Mouse (Mus musculus): Measurements from ENCODE around the gene Fes. TPM values are rescaled to one million over a fixed set of nuclear protein-coding genes. Genes with fewer than 3 reads are reported as not detected.

The Fes gene
- polyA plus RNA-seq, 1 experiment = 0.82 TPM

GRCm38 (mm10) chr7:80331433-80331832 is 56.3 kb downstream of the Fes start:
- Histone ChIP-seq H3K27me3 (ENCODE audit: control insufficient read depth, insufficient read depth, insufficient read length) (no peaks in the 10 kb centered on the region), H3ac (ENCODE audit: control insufficient read depth, insufficient read length, low read depth) (no peak overlapping the region), H3K79me2 (ENCODE audit: control insufficient read depth, insufficient read depth) (no peaks in the 10 kb centered on the region), H3K79me3 (ENCODE audit: low read depth) (no peaks in the 10 kb centered on the region), H3K36me3 (ENCODE audit: control insufficient read depth, insufficient read depth) (peaks cover 45% of the 10 kb centered on the region), H3K4me3 (ENCODE audit: insufficient read depth, poor library complexity, severe bottlenecking) (no peak overlapping the region)
- no peak for TF ChIP-seq MYOG (IDR thresholded peaks at IDR 0.05; ENCODE audit: control insufficient read depth, extremely low read depth, insufficient read length)
- TF ChIP-seq CTCF (IDR thresholded peaks at IDR 0.05; ENCODE audit: control insufficient read depth, insufficient read depth, insufficient read length) = no peak
- no peak for TF ChIP-seq CEBPB (IDR thresholded peaks at IDR 0.05; ENCODE audit: low read depth)
- no peak for TF ChIP-seq USF1 (IDR thresholded peaks at IDR 0.05; ENCODE audit: low read depth)
- no peak for TF ChIP-seq FOSL1 (IDR thresholded peaks at IDR 0.05; ENCODE audit: insufficient read depth, low read length, poor library complexity, severe bottlenecking)
- TF ChIP-seq MYOD1 (IDR thresholded peaks at IDR 0.05; ENCODE audit: control insufficient read depth, insufficient read length, low read depth) = no peak
- TF ChIP-seq MAX (IDR thresholded peaks at IDR 0.05) = no peak

- H3K79me3 ChIP-seq (ENCODE audit: low read depth) = no peaks in the 10 kb centered on the region
- H3K27me3 ChIP-seq (ENCODE audit: control insufficient read depth, insufficient read depth, insufficient read length) = no peaks in the 10 kb centered on the region
- TF ChIP-seq CEBPB (IDR thresholded peaks at IDR 0.05; ENCODE audit: low read depth) (no peak), CTCF (IDR thresholded peaks at IDR 0.05; ENCODE audit: control insufficient read depth, insufficient read depth, insufficient read length) (no peak), MYOD1 (IDR thresholded peaks at IDR 0.05; ENCODE audit: control insufficient read depth, insufficient read length, low read depth) (no peak), MYOG (IDR thresholded peaks at IDR 0.05; ENCODE audit: control insufficient read depth, extremely low read depth, insufficient read length) (no peak), MAX (IDR thresholded peaks at IDR 0.05) (no peak), FOSL1 (IDR thresholded peaks at IDR 0.05; ENCODE audit: insufficient read depth, low read length, poor library complexity, severe bottlenecking) (no peak), USF1 (IDR thresholded peaks at IDR 0.05; ENCODE audit: low read depth) (no peak)
- peaks cover 44% of the 10 kb centered on the region for H3K36me3 ChIP-seq (ENCODE audit: control insufficient read depth, insufficient read depth)
- H3K4me3 ChIP-seq (ENCODE audit: insufficient read depth, poor library complexity, severe bottlenecking) = no peak overlapping the region
- H3ac ChIP-seq (ENCODE audit: control insufficient read depth, insufficient read length, low read depth) = no peak overlapping the region
- H3K79me2 ChIP-seq (ENCODE audit: control insufficient read depth, insufficient read depth) = no peaks in the 10 kb centered on the region
These were observed 57.5 kb downstream of the Fes start for GRCm38 (mm10) chr7:80330278-80330677.

Other genes with a start within 250 kb of the Fes start
- gene Sema4b, start 201.1 kb downstream of the Fes start, polyA plus RNA-seq (2012; fragmentation: generic; extraction: Trizol) = 19.8 TPM
- 131 TPM for gene Cib1, start 155.1 kb downstream of the Fes start, polyA plus RNA-seq (2012; fragmentation: generic; extraction: Trizol)
- 1.2 TPM for gene Gdpgp1, start 155.1 kb downstream of the Fes start, polyA plus RNA-seq (2012; fragmentation: generic; extraction: Trizol)
- not detected for gene Ttll13, start 141.6 kb downstream of the Fes start, polyA plus RNA-seq (2012; fragmentation: generic; extraction: Trizol)
- 31.1 TPM for gene Ngrn, start 126.7 kb downstream of the Fes start, polyA plus RNA-seq (2012; fragmentation: generic; extraction: Trizol)
- 6.6 TPM for gene Vps33b, start 118.3 kb downstream of the Fes start, polyA plus RNA-seq (2012; fragmentation: generic; extraction: Trizol)
- 55.1 TPM for gene Prc1, start 93.5 kb downstream of the Fes start, polyA plus RNA-seq (2012; fragmentation: generic; extraction: Trizol)
- gene Rccd1, start 63.5 kb downstream of the Fes start, polyA plus RNA-seq (2012; fragmentation: generic; extraction: Trizol) = 7.0 TPM
- 46.9 TPM for gene Unc45a, start 46.9 kb downstream of the Fes start, polyA plus RNA-seq (2012; fragmentation: generic; extraction: Trizol)
- gene Hddc3, start 44.8 kb downstream of the Fes start, polyA plus RNA-seq (2012; fragmentation: generic; extraction: Trizol) = 55.9 TPM
- gene Man2a2, start 16.6 kb downstream of the Fes start, polyA plus RNA-seq (2012; fragmentation: generic; extraction: Trizol) = 21.5 TPM
- gene Furin, start 17.5 kb upstream of the Fes start, polyA plus RNA-seq (2012; fragmentation: generic; extraction: Trizol) = 63.6 TPM
- gene Blm, start 147.2 kb upstream of the Fes start, polyA plus RNA-seq (2012; fragmentation: generic; extraction: Trizol) = 2.6 TPM